Mouse (Mus musculus) forebrain, embryonic 12.5 days (tissue): ENCODE measurements around the gene Socs7. TPM values are rescaled to one million over a fixed set of nuclear protein-coding genes. Genes with fewer than 3 reads are reported as not detected.
"Not testable (repeated sequence)": the region's sequence is repeated elsewhere in the genome, so short reads cannot be mapped to it uniquely, and the experiment has no call there.

ENCODE experiments used
- ATAC-seq: fragments of 200-750 bp; cut with Nextera tagmentation; 2 replicates; pipeline ENCODE4 v1.8.0; 2017; ENCODE audit warnings: moderate TSS enrichment; ENCODE audit not compliant: low FRiP score
- H3K27ac ChIP-seq: fragments of 300-500 bp; sonication (generic); 2 replicates; pipeline ENCODE4 v1.5.1; 2016; ENCODE audit warnings: mild to moderate bottlenecking
- H3K27me3 ChIP-seq: fragments of 300-500 bp; sonication (generic); 2 replicates; pipeline ENCODE4 v1.6.1; 2016; ENCODE audit warnings: mild to moderate bottlenecking
- H3K36me3 ChIP-seq: fragments of 300-500 bp; sonication (generic); replicated peaks from 2 replicates; pipeline ENCODE4 v1.6.1; 2016; ENCODE audit warnings: mild to moderate bottlenecking
- H3K4me1 ChIP-seq: fragments of 300-500 bp; sonication (generic); 2 replicates; pipeline ENCODE4 v1.6.1; 2016
- H3K4me2 ChIP-seq: fragments of 300-500 bp; sonication (generic); 2 replicates; pipeline ENCODE4 v1.6.1; 2016; ENCODE audit warnings: mild to moderate bottlenecking, moderate library complexity
- H3K4me3 ChIP-seq: fragments of 300-500 bp; sonication (generic); replicated peaks from 2 replicates; pipeline ENCODE4 v1.5.1; 2016; ENCODE audit warnings: mild to moderate bottlenecking
- H3K9ac ChIP-seq: fragments of 300-500 bp; sonication (generic); 2 replicates; pipeline ENCODE4 v1.6.1; 2016; ENCODE audit warnings: mild to moderate bottlenecking
- H3K9me3 ChIP-seq: fragments of 300-500 bp; sonication (generic); 2 replicates; pipeline ENCODE4 v1.6.1; 2016
- WGBS: fragments of 180-500 bp; shearing (Covaris S2); methylation state at CpG from one replicate; pipeline ENCODE4 v1.1.7; 2016; 5-methylcytosine and 5-hydroxymethylcytosine counted together
- polyA plus RNA-seq: library from polyadenylated mRNA; unstranded; fragments of >200 nt; fragmentation: Nextera tagmentation; extraction: Ambion mirVana; gene quantifications from 2 replicates; pipeline ENCODE4 v1.2.1, GENCODE M21; 2016

Socs7 gene
- polyA plus RNA-seq, 1 experiment from 2014 or later: 8.0 TPM

DNA sequence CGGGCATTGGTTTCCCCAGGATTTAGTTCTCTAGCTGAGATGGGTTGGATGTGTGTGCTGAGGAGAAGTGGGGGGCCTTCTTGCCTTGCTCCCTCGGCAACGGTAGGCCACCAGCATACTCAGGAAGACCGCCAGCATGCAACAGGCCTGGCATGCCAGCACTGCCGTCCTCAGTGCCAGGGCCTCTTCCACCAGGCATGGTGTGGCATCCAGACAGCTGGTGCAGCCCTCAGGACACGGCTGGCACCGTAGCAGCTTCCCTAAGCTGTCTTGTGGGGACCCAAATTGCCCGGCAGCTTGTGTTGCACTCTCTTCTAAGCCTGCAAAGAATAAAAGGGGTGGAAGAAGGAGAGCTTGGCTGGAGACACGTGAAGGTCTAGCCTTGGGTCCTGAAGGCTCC, 16.0 kb upstream of the Socs7 start:
- Histone ChIP-seq H3K4me1 (peaks cover 23% of the 10 kb centered on the region), H3K36me3 (no peaks in the 10 kb centered on the region), H3K9ac (no peak overlapping the region), H3K9me3 (0 out of 2 replicates have a peak, but pooled peaks cover 2% of the 10 kb centered on the region), H3K27me3 (peaks cover 6% of the 10 kb centered on the region; the same call in 1 of the 2 replicates), H3K27ac (no peak overlapping the region), H3K4me2 (no peak overlapping the region), H3K4me3 (no peak overlapping the region)
- no peak for ATAC-seq
- WGBS: 85% methylated on average over 9 of the region's 9 CpGs

DNA sequence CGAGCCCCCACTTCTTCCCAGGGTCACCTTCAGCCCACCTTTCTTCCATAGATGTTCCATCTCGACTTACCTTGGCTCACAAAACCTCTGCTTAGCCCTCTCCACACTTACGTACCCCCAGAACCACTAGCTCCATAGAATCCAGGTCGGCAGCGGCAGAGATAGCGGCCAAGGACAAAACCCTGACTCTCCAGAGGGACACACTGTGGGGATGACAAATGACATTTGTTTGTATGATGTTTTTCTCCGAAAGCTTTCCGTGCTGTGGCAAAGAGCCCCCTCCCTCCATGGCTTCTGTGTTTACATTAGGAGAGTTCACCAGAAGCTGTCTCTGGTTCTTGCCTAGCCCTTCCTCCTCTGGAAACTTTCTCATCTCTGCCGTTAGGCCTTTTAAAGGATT, 15.1 kb upstream of the Socs7 start:
- 89% methylated on average over 9 of the region's 9 CpGs for whole genome bisulfite sequencing
- no peak overlapping the region for H3K27ac ChIP-seq
- no peak overlapping the region for H3K9ac ChIP-seq
- no peak overlapping the region for H3K4me2 ChIP-seq
- no peak for ATAC-seq
- H3K4me3 ChIP-seq: no peak overlapping the region
- H3K27me3 ChIP-seq: peaks cover 6% of the 10 kb centered on the region; the same call in 1 of the 2 replicates
- peaks cover 32% of the 10 kb centered on the region for H3K4me1 ChIP-seq
- no peaks in the 10 kb centered on the region for H3K36me3 ChIP-seq
- H3K9me3 ChIP-seq: 0 out of 2 replicates have a peak, but pooled peaks cover 2% of the 10 kb centered on the region

DNA sequence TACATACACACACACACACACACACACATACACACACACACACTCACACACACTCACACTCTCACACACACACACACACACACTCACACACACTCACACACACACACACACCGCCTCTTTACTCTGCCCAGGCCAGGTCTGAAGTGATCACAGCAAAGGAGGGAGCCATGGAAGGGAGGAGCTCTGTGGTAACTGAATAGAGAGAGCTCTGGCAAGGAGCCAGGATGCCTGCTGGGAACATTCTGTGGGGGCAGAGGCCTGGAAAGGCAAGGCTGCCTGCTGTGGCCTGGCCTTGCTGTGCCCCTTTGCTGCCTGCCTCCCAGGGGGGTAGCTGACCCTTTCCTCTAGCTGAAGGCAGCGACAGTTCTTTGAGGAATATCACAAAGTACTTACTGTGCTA, 12.3 kb upstream of the Socs7 start:
- Histone ChIP-seq H3K27ac (peak overlapping the region; percentile 63), H3K36me3 (no peaks in the 10 kb centered on the region), H3K4me1 (peaks cover 32% of the 10 kb centered on the region), H3K27me3 (peaks cover 6% of the 10 kb centered on the region; the same call in 1 of the 2 replicates), H3K4me3 (no peak overlapping the region), H3K4me2 (peak overlapping the region; percentile 2; the same call in 1 of the 2 replicates), H3K9ac (no peak overlapping the region), H3K9me3 (0 out of 2 replicates have a peak, but pooled peaks cover 2% of the 10 kb centered on the region)
- WGBS: 0% methylated on average over 2 of the region's 2 CpGs
- ATAC-seq: peak; percentile 69

DNA sequence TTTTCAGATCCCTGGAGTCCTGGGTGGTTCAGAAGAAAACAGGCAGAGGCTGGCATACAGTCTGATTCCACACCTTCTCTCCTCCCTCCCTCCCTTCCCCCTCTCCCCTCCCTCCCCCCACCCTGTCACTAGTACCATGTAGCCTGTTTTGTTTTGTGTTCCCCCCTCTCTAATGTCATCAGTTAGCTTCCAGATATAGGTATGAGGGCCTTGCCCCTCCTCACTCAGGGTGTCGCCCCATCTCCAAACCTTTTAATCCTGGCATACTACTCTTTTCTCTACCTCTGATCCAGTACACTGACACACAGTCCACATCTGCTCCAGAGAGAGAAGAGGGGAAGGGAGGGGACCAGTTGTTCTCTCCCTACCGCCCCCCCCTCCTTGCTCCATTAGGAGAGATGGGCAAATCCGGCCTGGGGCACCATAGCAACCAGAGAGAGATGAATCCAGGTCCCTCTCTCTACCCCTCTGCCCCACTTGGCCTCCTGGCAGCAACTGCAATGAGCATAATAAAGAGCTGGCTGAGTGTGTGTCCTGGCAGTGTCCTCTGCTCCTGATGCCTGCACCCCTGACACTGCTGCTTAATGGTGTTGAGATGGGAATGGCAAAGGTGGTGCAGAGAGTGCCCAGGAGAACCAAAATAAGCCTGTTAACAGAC, 10.2 kb upstream of the Socs7 start, which contains the start of gene Gpr179:
Gpr179 (minus strand) TSS at position 51 of the 658 bp plus-strand sequence.
- Histone ChIP-seq H3K4me3 (no peak within 1 kb of the TSS), H3K4me1 (peaks cover 32% of the 10 kb centered on the region), H3K9ac (no peak within 1 kb of the TSS), H3K4me2 (no peak within 1 kb of the TSS), H3K9me3 (0 out of 2 replicates have a peak, but pooled peaks cover 2% of the 10 kb centered on the region), H3K27ac (no peak within 1 kb of the TSS), H3K27me3 (peaks cover 6% of the 10 kb centered on the region; the same call in 1 of the 2 replicates), H3K36me3 (no peaks in the 10 kb centered on the region)
- WGBS: 72% methylated on average over 3 of the region's 3 CpGs
- no peak for ATAC-seq

DNA sequence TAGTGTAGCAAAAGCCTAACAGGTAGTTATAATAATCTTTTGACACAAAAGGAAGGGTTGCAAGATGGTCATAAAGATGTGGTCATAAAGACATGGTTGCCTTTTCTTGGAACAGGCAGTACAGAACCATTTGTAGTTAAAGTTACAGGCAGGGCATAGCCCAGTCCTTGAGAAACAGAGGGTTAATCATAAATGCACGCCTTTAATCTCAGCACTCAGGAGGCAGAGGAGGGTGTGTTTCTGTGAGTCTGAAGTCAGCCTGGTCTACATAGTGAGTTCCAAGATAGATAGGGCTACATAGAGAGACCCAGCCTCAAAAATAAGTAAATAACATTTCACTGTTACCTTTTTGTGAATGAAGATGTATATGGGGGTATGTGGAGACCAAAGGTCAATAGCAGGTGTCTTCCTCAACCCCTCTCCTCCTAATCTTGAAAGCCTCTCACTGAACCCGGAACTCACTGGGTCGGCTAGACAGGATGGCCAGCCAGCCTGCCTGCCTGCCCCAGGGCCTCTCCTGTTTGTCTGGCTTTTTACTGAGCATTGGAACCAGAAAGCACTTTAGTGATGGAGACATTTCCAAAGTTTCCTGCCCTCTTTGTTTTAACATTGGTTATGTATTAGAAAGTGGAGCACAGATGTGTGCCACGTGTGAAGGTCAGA, 9.3 kb upstream of the Socs7 start:
- no peak overlapping the region for H3K9ac ChIP-seq
- H3K36me3 ChIP-seq: no peaks in the 10 kb centered on the region
- H3K9me3 ChIP-seq: 0 out of 2 replicates have a peak, but pooled peaks cover 2% of the 10 kb centered on the region
- H3K27ac ChIP-seq: no peak overlapping the region
- H3K4me3 ChIP-seq: no peak overlapping the region
- 74% methylated on average over 4 of the region's 4 CpGs for WGBS
- peaks cover 6% of the 10 kb centered on the region; the same call in 1 of the 2 replicates for H3K27me3 ChIP-seq
- peaks cover 32% of the 10 kb centered on the region for H3K4me1 ChIP-seq
- no peak overlapping the region for H3K4me2 ChIP-seq
- ATAC-seq: no peak

DNA sequence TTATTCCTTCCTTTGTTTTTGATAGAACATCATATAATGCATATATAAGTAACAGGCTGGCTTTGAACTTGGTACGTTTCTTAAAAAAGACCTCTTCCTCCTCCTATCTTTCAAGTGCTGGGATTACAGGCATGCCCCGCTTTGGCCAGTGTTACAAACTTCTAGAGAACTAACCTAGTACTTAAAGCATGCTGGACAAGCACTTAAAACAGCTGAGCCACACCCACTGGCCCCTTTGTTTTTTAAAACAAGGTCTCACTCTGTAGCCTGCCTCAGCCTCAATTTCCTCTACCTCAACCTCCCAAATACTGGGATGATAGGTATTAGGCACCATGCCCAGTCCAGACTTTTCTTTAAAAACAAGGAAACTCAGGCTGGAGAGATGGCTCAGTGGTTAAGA, 7.7 kb upstream of the Socs7 start:
- H3K36me3 ChIP-seq: no peaks in the 10 kb centered on the region
- H3K27ac ChIP-seq: no peak overlapping the region
- H3K4me2 ChIP-seq: no peak overlapping the region
- H3K9ac ChIP-seq: no peak overlapping the region
- peaks cover 29% of the 10 kb centered on the region for H3K4me1 ChIP-seq
- 79% methylated on average over 2 of the region's 2 CpGs for WGBS
- no peak overlapping the region for H3K4me3 ChIP-seq
- peaks cover 6% of the 10 kb centered on the region; the same call in 1 of the 2 replicates for H3K27me3 ChIP-seq
- no peaks in the 10 kb centered on the region for H3K9me3 ChIP-seq
- ATAC-seq: no peak

DNA sequence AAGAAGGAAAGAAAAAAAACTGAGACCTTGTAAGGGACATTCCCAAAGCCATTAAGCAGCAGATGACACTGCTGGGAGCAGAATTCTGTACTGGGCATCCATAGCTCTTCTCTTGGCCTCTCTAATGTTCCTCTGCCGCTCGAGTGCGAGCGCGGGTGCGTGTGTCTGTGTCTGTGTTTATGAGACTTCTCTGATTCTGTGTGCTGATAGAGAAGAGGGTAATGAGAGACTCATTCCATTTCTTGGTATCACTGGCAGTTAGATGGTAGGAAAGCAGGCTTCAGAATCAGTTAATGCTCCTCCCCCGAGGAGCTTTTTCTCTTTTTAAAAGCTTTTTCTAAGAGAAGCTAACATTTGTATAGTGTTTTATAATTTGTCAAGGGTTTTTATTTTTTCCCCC, 7.1 kb upstream of the Socs7 start:
- H3K27me3 ChIP-seq: peaks cover 6% of the 10 kb centered on the region; the same call in 1 of the 2 replicates
- WGBS: 91% methylated on average over 7 of the region's 7 CpGs
- H3K9ac ChIP-seq: no peak overlapping the region
- no peaks in the 10 kb centered on the region for H3K36me3 ChIP-seq
- no peak overlapping the region for H3K4me3 ChIP-seq
- H3K4me1 ChIP-seq: peaks cover 23% of the 10 kb centered on the region
- H3K9me3 ChIP-seq: no peaks in the 10 kb centered on the region
- no peak overlapping the region for H3K27ac ChIP-seq
- ATAC-seq: no peak
- no peak overlapping the region for H3K4me2 ChIP-seq

DNA sequence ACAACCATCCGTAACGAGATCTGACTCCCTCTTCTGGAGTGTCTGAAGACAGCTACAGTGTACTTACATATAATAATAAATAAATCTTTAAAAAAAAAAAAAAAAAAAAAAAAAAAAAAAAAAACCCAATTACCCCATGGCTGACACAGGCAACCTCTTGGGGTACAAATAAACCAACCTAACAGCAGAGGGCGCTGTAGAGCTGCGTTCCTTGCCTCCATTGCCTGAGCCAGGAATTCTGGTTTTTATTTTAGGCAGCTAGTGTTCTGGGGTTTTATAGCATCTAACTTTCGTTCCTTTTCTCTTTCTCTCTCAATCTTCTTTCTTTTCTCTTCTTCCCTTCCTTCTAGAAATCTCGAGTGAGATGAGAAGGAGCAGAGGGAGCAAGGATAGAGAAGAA, 4.7 kb upstream of the Socs7 start:
- not testable (repeated sequence) for ATAC-seq, H3K4me3 ChIP-seq, H3K9ac ChIP-seq, H3K36me3 ChIP-seq, H3K4me2 ChIP-seq, H3K9me3 ChIP-seq, H3K4me1 ChIP-seq, H3K27me3 ChIP-seq, H3K27ac ChIP-seq
- WGBS: 25% methylated on average over 5 of the region's 6 CpGs

DNA sequence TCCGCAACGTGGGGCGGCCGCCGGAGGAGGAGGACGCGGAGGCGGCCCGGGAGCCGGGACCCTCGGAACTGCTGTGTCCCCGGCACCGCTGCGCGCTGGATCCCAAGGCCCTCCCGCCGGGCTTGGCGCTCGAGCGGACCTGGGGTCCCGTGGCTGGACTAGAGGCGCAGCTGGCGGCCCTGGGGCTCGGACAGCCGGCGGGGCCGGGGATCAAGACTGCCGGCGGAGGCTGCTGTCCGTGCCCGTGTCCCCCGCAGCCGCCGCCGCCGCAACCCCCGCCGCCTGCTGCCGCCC, 245 bp downstream of the Socs7 start:
- Histone ChIP-seq H3K9me3 (no peaks in the 10 kb centered on the region), H3K27me3 (no peaks in the 10 kb centered on the region), H3K4me2 (peak overlapping the region; percentile 95), H3K27ac (peak overlapping the region; percentile 88), H3K9ac (peak overlapping the region; percentile 95), H3K4me3 (peak overlapping the region; percentile 93), H3K4me1 (peaks cover 30% of the 10 kb centered on the region), H3K36me3 (no peaks in the 10 kb centered on the region)
- 0% methylated on average over 32 of the region's 39 CpGs for WGBS
- ATAC-seq: peak; percentile 66

DNA sequence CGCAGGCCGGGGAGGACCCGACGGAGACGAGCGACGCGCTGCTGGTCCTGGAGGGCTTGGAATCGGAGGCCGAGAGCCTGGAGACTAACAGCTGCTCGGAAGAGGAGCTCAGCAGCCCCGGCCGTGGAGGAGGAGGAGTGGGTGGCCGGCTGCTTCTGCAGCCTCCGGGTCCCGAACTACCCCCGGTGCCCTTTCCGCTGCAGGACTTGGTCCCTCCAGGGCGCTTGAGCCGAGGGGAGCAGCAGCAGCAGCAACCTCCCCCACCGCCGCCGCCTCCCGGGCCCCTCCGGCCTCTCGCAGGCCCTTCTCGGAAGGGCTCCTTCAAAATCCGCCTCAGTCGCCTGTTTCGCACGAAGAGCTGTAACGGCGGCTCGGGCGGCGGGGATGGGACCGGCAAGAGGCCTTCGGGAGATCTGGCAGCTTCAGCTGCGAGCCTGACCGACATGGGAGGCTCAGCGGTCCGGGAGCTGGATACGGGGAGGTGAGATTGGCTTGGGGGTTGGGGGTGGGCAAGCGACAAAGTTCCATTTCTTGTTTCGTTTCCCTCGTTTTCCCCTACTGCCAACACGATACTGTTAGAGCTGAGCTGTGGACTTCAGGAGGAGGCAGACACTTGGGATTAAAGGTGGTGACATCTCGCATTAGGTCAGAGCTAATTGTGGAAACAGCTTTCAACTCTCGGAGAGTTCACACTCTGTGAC, 742 bp downstream of the Socs7 start:
- no peaks in the 10 kb centered on the region for H3K36me3 ChIP-seq
- H3K4me2 ChIP-seq: peak overlapping the region; percentile 95
- WGBS: 1% methylated on average over 40 of the region's 49 CpGs
- peak overlapping the region; percentile 88 for H3K27ac ChIP-seq
- 0 out of 2 replicates have a peak, but pooled peaks have one; percentile 5 for ATAC-seq
- peak overlapping the region; percentile 95 for H3K9ac ChIP-seq
- peaks cover 30% of the 10 kb centered on the region for H3K4me1 ChIP-seq
- no peaks in the 10 kb centered on the region for H3K9me3 ChIP-seq
- H3K27me3 ChIP-seq: no peaks in the 10 kb centered on the region
- H3K4me3 ChIP-seq: peak overlapping the region; percentile 93

DNA sequence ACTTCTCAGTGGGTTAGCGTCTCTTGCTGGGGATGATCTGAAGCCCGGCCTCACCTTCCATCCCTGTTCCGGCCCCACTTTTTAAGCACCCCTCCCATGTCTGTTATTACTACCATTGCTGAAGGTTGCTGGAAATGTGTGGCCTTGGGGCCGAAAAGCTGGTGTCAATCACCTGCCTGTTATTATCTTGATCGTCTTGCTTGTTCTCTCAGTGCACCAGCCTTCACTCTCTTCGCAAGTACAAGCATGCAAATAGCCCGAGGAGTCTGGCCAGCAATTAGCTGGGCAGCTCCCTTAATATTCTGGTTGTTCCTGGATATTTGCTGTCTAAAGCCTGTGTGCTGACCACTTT, 1.3 kb downstream of the Socs7 start:
- no peak for ATAC-seq
- WGBS: 2% methylated on average over 7 of the region's 7 CpGs
- Histone ChIP-seq H3K27me3 (no peaks in the 10 kb centered on the region), H3K4me3 (peak overlapping the region; percentile 93), H3K9ac (peak overlapping the region; percentile 95), H3K4me1 (peaks cover 30% of the 10 kb centered on the region), H3K27ac (no peak overlapping the region), H3K4me2 (peak overlapping the region; percentile 95), H3K9me3 (no peaks in the 10 kb centered on the region), H3K36me3 (no peaks in the 10 kb centered on the region)

DNA sequence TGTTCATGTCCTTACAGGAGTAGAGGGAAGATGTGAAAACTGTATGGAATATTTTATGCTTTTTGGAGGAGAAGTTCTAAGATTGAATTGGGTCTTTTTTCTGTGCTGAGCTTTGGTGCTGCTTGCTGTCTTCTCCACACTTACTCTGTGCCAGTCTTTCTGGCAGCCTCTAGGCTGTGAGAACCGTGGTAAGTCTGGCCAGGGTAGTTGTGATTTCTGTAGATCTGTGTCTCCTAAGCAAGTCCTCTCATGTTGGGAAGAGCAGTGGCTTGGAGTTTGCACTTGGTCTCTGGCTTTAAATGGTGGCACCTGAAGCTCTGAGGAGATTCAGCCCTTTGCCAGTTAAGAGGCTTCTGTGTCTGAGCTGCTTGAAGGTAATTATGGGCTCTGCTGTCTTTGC, 3.2 kb downstream of the Socs7 start:
- H3K4me1 ChIP-seq: peaks cover 33% of the 10 kb centered on the region
- ATAC-seq: no peak
- H3K4me2 ChIP-seq: peak overlapping the region; percentile 95
- H3K36me3 ChIP-seq: no peaks in the 10 kb centered on the region
- H3K27ac ChIP-seq: no peak overlapping the region
- 82% methylated on average over 1 of the region's 1 CpGs for WGBS
- no peak overlapping the region for H3K9ac ChIP-seq
- no peaks in the 10 kb centered on the region for H3K27me3 ChIP-seq
- no peaks in the 10 kb centered on the region for H3K9me3 ChIP-seq
- H3K4me3 ChIP-seq: no peak overlapping the region
